Mouse (Mus musculus) thymus, adult 2 months (tissue): Measurements from ENCODE around the gene Cdk4. TPM values are rescaled to one million over a fixed set of nuclear protein-coding genes. Genes with fewer than 3 reads are reported as not detected.

Experiments used
- DNase-seq: peaks from one replicate; pipeline ENCODE4 v3.0.0; 2021
- H3K27ac ChIP-seq: fragments of 200-500 bp; 2 replicates; pipeline ENCODE4 v1.5.1; 2012; ENCODE audit warnings: low read length, control low read depth; ENCODE audit not compliant: control insufficient read depth, insufficient read depth
- H3K27me3 ChIP-seq: fragments of 200-500 bp; 2 replicates; pipeline ENCODE4 v1.6.1; 2012; ENCODE audit warnings: mild to moderate bottlenecking, low read length, moderate library complexity, mixed read lengths; ENCODE audit not compliant: control insufficient read depth, insufficient read depth
- H3K36me3 ChIP-seq: fragments of 200-500 bp; 2 replicates; pipeline ENCODE4 v1.6.1; 2012; ENCODE audit warnings: mild to moderate bottlenecking, low read length, moderate library complexity; ENCODE audit not compliant: control insufficient read depth, insufficient read depth
- H3K4me1 ChIP-seq: fragments of 200-500 bp; replicated peaks from 2 replicates; pipeline ENCODE4 v1.6.1; 2012; ENCODE audit warnings: low read length; ENCODE audit not compliant: control insufficient read depth, insufficient read depth
- H3K4me3 ChIP-seq: fragments of 200-500 bp; 2 replicates; pipeline ENCODE4 v1.5.1; 2012; ENCODE audit warnings: mild to moderate bottlenecking, low read length, control low read depth, moderate library complexity; ENCODE audit not compliant: control insufficient read depth, insufficient read depth
- CTCF ChIP-seq: fragments of 200-500 bp; IDR thresholded peaks from 2 replicates; pipeline ENCODE4 v1.5.1; 2012; ENCODE audit warnings: mild to moderate bottlenecking, control low read depth, low read length, moderate library complexity, borderline replicate concordance; ENCODE audit not compliant: control insufficient read depth, poor library complexity, insufficient read depth; ENCODE audit errors: extremely low read depth
- POLR2A ChIP-seq: fragments of 200-500 bp; IDR thresholded peaks from 2 replicates; pipeline ENCODE4 v1.6.1; 2012; ENCODE audit warnings: mild to moderate bottlenecking, low read length, control low read depth, moderate library complexity; ENCODE audit not compliant: control insufficient read depth, poor library complexity, insufficient read depth; ENCODE audit errors: extremely low read depth
- WGBS: fragments of 180-500 bp; shearing (Covaris S2); methylation state at CpG from one replicate; pipeline ENCODE4 v1.1.7; 2018; 5-methylcytosine and 5-hydroxymethylcytosine counted together
- polyA plus RNA-seq: library from polyadenylated mRNA; depleted of rRNA; stranded (reverse); fragments of >200 nt; gene quantifications from 2 replicates; pipeline ENCODE4 v1.2.3, GENCODE M21; 2012

Cdk4 gene
- polyA plus RNA-seq, 1 experiment: 375 TPM

DNA sequence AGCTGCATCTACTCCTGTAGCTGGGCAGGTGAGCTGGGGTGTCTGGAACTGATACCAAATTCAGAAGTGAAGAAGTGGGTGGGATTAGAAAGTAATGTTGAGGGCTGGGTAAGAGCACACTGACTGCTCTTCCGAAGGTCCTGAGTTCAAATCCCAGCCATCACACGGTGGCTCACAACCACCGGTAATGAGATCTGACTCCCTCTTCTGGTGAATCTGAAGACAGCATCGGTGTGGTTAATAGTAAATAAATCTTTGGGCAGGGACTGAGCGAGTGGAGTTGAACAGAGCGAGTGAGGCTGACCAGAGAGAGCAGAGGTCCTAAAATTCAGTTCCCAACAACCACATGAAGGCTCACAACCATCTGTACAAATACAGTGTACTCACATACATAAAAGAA, 22.3 kb downstream of the Cdk4 start:
- no peak overlapping the region for H3K4me3 ChIP-seq
- peaks cover 52% of the 10 kb centered on the region for H3K36me3 ChIP-seq
- no peak for DNase-seq
- no peak for TF ChIP-seq POLR2A
- TF ChIP-seq CTCF: no peak
- WGBS: 94% methylated on average over 6 of the region's 6 CpGs
- H3K27me3 ChIP-seq: no peaks in the 10 kb centered on the region
- H3K27ac ChIP-seq: no peak overlapping the region
- H3K4me1 ChIP-seq: no peaks in the 10 kb centered on the region

DNA sequence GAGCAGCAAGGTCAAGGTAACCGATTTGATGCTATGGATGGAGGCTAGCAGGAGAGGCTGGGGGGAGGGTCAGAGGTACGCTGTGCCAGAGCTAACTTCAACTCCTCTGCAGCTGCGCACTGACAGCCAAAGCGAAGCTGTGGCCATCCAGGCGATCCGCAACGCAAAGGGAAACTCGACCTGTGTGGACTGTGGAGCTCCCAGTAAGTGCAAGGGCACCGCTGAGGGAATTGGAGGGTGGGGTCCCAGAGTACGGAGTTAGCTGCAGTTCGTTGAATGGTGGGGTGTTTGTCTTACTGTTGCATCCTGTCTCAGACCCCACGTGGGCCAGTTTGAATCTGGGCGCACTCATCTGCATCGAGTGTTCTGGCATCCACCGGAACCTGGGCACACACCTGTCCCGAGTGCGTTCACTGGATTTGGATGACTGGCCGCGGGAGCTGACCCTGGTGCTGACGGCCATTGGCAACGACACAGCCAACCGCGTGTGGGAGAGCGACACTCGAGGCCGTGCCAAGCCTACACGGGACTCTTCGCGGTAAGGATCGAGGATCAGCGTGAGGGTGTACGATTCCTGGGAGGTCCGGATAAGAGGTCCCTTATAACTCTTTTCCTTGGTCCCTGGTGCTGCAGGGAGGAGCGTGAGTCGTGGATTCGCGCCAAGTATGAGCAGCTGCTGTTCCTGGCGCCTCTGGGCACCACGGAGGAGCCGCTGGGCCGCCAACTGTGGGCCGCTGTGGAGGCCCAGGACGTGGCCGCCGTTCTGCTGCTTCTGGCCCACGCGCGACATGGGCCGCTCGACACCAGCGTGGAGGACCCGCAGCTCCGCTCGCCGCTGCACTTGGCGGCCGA, 27.5 kb downstream of the Cdk4 start:
- H3K4me3 ChIP-seq: no peak overlapping the region
- H3K27ac ChIP-seq: no peak overlapping the region
- H3K36me3 ChIP-seq: peaks cover 50% of the 10 kb centered on the region
- DNase-seq: no peak
- H3K27me3 ChIP-seq: no peaks in the 10 kb centered on the region
- no peaks in the 10 kb centered on the region for H3K4me1 ChIP-seq
- no peak for TF ChIP-seq POLR2A
- TF ChIP-seq CTCF: no peak
- WGBS: 90% methylated on average over 57 of the region's 57 CpGs

DNA sequence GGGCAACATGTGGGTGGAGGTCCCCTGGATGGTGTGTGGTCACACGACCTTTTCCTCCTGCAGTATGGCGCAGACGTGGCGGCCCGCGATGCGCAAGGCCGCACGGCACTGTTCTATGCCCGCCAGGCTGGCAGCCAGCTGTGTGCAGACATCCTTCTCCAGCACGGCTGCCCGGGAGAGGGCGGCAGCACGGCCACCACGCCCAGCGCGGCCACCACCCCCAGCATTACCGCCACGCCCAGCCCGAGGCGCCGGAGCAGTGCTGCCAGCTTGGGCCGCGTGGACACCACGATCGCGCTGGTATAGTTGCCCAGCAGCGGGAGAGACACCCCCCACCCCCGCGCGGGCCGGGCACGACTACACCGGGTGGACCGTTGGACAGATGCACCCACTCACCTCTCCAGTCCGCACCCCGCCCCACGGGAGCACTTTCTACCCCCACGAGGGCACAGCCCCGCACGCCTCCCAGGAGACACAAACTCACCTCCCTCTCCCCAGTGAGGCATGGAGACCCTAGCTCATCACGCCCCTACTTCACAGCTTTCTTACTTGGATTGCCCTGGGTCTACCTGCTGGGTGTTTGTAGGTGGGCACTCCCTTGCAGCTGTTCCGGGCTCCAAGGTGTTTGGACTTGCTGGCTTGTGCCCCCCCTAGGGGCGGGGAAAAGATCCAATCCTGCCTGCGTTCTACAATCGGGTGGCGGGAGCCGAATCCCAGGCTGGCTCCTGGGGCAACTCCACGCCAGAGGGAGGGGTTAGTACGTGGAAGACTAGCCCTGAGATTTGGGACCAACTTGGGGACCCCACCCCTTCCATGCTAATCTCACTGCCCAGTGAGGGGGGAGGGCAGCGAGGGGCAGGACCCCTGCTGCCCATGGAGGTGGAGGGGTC, 28.4 kb downstream of the Cdk4 start:
- no peak for DNase-seq
- 92% methylated on average over 49 of the region's 51 CpGs for WGBS
- H3K27ac ChIP-seq: no peak overlapping the region
- H3K4me3 ChIP-seq: no peak overlapping the region
- no peaks in the 10 kb centered on the region for H3K27me3 ChIP-seq
- TF ChIP-seq POLR2A (no peak), CTCF (no peak)
- H3K36me3 ChIP-seq: peaks cover 58% of the 10 kb centered on the region
- no peaks in the 10 kb centered on the region for H3K4me1 ChIP-seq

DNA sequence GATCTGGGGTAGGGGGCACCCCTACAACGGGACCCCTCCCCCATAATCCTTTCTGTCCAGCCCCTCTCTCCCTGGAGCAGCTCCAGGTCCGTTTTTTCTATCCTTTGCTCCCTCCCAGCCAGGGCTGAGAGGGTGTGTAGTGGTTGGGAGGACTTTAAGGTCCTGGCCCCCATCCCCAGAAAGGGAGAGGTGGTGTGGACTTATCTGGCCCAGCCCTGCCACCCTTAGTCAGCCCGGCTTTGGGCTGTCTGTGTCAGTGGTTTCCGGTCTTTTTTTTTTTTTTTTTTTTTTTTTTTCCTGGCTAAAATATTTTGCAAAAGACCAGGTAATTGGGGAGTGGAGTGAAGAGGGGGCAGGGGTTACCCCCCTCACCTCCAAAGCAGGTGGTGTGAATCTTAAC, 29.4 kb downstream of the Cdk4 start:
- Histone ChIP-seq H3K27me3 (no peaks in the 10 kb centered on the region), H3K4me3 (no peak overlapping the region), H3K4me1 (no peaks in the 10 kb centered on the region), H3K36me3 (peaks cover 53% of the 10 kb centered on the region), H3K27ac (no peak overlapping the region)
- no peak for TF ChIP-seq CTCF
- no peak for TF ChIP-seq POLR2A
- WGBS: 52% methylated on average over 4 of the region's 4 CpGs
- no peak for DNase-seq

DNA sequence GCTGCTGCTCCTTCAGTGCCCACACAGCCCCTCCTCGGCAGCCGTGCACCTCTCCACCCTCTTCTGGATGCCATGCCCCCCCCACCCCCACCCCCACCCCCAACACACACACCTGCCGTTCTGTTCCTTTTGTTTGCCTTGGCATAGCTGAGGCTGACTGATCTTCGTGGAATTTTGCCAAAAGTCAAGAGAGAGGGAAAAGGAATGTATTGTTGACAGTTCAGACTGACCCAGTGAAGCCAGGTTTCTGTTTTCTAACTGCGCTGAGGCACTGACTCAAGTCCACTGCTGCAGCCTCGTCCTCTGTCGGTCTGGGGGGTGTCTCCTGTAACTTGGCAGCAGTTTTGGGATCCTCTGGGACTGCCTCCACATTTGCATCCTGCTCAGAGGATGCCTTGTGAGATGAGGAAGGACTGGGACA, 31.1 kb downstream of the Cdk4 start:
- TF ChIP-seq CTCF (no peak), POLR2A (no peak)
- Histone ChIP-seq H3K27me3 (no peaks in the 10 kb centered on the region), H3K4me3 (no peak overlapping the region), H3K36me3 (peaks cover 55% of the 10 kb centered on the region), H3K27ac (no peak overlapping the region), H3K4me1 (no peaks in the 10 kb centered on the region)
- DNase-seq: no peak
- 66% methylated on average over 7 of the region's 7 CpGs for WGBS

DNA sequence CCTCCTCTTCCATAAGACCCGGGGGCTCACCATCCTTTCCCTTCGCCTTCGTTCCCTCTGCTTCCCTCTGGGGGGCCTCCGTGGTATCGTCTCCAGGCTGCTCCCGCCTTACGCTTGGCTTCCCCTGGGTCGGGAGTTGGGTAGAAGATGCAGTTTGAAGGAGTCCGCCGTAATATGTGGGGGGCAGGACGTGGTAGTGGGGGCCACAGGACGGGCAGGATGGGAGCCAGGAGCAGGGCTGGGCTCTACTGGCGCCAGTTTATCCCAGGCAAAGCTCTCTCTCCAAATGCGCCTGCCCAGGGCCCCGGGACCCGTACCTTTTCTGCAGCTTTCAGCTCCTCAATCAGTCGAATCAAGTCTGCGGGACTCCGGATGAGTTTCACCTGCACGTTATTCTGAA, 35.2 kb downstream of the Cdk4 start:
- Histone ChIP-seq H3K4me1 (peaks cover 6% of the 10 kb centered on the region), H3K27me3 (no peaks in the 10 kb centered on the region), H3K4me3 (no peak overlapping the region), H3K27ac (no peak overlapping the region), H3K36me3 (peaks cover 41% of the 10 kb centered on the region)
- 94% methylated on average over 20 of the region's 20 CpGs for WGBS
- no peak for DNase-seq
- no peak for TF ChIP-seq CTCF
- no peak for TF ChIP-seq POLR2A
